Mouse (Mus musculus) megakaryocyte, adult 5-6 weeks (primary cell): ENCODE measurements at regions not wholly inside any gene's neighbourhood (a gene's known extent, or its start where the extent isn't known, plus 50 kb on each side); places are given as distances from the start of the nearest gene placed in this dataset.
A peak's percentile ranks its signal among the peaks of the same experiment; 100 is the strongest.

Source experiments
- ATAC-seq: 2 replicates; pipeline ENCODE4 v1.8.0; 2016; ENCODE audit warnings: mild to moderate bottlenecking, inconsistent platforms; ENCODE audit not compliant: poor library complexity, severe bottlenecking

DNA sequence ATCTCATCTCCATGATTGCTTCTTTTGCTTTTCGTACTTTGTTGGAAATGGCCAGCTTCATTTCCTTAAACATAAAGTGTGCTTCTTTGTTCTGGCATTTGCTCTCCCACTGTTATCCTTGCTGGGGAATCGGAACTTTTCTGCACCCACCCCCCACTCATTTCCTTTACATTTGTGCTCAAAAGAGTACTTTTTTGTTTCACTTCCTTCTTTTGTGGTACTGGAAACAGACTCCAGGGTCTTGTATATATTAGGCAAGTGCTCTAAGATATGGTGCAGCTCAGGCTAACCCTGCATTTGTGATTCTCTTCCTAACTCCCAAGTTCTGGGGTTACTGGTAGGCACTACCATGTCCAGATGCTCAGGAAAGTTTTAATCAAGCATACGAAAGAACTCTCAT is 1084.6 kb downstream of the Car8 start:
- ATAC-seq = peak; percentile 88

DNA sequence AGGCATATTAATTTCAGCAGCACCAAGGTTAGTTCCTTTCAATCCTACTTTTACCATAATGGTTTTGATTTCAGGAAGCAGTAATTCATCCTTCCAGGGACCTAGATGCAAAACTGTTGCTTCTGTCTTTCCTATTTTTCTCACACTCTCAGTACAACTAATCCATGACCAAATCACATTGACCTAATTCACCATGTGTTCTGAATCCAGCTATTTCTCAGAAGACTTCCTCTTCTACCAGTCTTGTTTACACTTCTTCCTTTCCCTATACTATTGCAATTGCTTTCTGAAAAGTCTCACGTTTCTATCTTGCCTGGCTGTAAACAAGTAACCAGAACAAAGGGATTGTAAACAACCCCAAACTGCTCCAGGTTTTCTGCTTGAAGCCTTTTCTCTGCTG is 1085.0 kb downstream of the Car8 start:
- ATAC-seq = peak; percentile 48; the same call in 1 of the 2 replicates

DNA sequence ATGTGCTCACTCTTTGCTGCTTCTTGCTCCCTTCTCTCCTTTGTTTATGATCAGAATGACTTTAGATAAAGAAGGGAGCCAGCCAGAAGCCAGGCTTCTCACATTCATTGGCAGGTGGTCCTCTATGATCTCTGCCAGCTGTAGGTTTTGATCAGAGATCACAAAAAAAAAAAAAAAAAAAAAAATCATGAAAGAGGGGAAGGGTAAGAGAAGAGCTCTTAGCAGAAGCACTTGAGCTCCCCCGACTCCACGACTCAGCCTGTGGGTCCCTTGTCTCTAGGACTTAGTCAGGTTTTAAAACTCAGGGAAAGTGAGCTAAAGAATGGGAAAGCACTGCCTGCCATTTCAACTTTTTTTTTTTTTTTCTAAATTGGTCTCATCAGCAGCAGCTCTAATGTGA is 1093.1 kb downstream of the Car8 start:
- no peak for ATAC-seq

DNA sequence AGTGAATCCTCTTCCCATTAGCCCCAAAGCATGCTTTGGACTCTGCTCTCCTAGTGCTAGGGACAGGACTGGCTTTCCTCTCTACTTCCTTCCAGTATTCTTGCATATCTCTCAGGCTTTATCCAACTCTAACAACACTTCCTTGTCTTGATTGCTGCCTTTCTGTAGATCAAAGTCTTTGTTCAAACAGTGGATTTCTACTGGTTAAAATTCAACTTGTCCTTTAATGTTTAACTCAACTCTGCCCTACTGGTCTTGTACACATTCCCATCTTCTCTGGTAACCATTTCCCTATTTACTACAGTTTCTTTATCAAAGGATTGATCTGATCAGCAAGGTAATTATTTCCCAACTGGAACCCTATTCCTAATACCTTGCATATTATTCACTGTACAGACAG is 1094.6 kb downstream of the Car8 start:
- no peak for ATAC-seq

DNA sequence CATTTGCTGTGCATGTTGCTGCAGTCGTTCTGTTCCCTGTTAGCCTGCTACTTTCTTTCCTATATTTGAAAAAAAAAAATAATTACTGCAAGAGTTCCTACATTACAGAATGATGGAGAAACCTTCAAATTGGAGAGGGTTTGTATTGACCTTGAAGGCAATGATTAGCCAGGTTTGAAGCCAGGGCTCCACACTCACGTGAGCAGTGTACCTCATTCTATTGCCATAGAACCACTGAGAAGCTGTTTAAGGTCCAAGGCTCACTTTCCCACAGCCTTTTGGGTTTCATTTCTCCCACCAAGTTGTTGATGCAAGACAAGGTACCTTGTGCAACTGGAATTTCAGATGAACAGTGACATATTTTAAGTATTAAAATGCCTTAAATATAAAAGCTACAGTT is 1095.2 kb downstream of the Car8 start:
- ATAC-seq = no peak

DNA sequence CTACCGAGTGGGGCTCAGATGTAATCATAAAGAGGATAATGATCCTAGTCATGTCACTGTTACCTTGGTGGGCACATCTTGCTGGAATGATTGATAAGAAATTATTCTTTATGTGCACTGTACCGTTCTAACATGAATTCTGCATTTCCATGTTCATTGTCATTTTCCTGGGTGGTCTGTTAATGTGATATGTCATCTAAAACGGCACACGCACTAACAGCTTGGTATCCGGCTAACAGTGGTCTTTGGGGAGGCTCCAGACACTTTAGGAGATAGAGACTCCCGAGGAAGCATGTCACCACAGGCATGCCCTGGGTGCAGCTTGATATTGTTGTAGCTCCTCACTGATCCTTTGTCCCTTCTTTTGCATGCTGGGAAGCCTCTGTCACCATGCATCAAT is 1096.1 kb downstream of the Car8 start:
- ATAC-seq = no peak

DNA sequence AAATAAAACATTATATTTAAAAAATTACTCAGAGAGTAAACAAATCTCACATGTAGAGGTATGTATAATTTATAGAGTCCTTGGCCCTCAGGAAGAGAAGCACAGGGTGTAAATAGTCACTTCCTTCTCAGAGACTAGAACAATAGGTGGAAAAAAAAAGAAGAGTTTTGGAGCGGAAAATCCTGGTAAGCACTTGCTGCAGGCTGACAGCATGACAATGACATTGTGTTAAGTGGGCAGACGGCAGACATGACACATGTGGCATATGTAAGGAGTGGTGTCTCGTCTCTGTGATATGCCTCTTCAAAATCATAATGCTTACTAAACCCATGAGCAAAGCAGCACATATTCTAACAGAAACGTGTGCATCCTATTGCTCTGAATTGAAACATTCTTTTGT is 1126.7 kb downstream of the Car8 start:
- no peak for ATAC-seq

DNA sequence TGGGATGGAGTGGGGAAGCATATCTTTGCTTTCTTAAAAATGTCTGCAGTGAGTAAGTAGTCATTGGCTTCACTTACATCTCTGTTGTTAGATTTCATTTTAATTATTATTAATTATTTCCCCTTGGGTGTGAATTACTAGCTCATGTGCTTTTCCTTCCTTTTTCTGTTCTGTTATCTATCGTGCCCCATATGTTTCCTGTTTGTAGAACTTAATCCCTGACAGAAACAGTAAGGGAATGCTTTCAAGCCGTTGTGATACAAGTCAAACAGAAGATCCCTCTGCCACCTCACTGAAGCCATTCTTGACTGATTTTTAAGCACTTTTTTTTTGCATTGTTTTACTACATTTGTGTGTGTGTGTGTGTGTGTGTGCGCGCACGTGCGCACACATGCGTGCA is 1145.9 kb downstream of the Car8 start:
- ATAC-seq = no peak

DNA sequence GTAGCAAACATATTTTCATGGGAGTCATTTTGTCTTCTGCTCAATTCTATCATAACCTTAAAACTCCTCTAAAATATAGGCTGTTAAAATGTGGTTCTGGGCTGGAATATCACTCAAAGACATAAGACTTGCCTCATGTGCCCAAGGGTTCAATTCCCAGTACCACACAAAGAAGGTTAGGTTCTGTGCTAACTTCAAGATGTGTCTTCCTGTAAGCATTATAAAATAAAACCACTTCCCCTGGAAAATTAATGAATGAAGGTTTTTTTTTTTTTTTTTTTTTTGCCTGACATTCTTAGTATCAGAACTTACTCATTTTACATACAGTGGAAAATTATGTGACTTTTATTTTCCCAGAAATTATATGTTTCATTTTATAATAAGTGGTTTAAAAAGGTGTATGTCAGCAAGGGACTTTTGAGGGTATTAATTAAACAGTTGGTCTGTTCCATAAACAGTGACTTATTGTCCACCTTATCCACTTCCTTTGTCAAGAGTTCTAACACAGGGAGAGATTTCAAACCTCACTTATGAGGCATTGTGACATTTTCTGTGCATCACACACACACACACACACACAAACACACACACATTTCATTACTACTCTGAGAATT is 1147.5 kb downstream of the Car8 start:
- ATAC-seq = no peak
